Mouse (Mus musculus): ENCODE data around the gene Krt28. TPM values are rescaled to one million over a fixed set of nuclear protein-coding genes. Genes with fewer than 3 reads are reported as not detected.

The Krt28 gene
- polyA plus RNA-seq, 1 experiment from 2014 or later, result not detected

DNA sequence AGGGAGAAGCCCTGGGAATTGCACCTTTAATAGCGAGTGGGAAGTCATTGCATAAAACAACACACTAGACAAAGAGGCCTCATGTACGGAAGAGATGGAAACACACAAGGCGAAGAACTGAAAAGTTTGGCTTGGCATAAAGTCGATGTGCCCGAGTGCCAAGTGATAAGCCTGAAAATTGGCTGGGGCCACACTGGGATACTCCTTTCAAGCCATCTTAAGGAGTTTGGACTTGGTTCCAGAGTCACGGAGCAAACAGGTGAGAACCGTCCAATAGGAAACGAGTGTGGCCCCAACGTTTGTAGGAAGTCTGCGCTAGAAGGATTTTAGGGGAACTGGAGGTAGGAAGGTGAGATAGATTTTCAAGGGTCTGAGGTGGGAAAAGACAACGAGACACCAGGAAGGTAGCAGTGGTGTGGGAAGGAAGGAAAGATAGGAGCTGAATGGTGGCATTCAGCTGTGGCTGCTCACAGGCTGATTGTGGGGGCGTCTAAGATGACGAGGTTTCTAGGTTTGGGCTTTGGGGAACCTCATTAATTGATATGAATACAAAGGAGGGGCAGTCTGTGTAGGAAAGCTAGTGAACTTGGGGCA lies 25.4 kb upstream of the Krt28 start:
- H3K27me3 ChIP-seq (ENCODE audit: control insufficient read depth, insufficient read depth, low read length), result peaks cover 23% of the 10 kb centered on the region; the same call in 1 of the 2 replicates
- WGBS, result 77% methylated on average over 13 of the region's 13 CpGs
- no peak overlapping the region for H3K9ac ChIP-seq (ENCODE audit: low read length)
- no peak overlapping the region for H3K27ac ChIP-seq (replicated peaks in 1 of 2; ENCODE audit: control insufficient read depth in 1 of 2, insufficient read depth in 1 of 2, low read depth in 2 of 2, low read length in 2 of 2)
- H3K9me3 ChIP-seq (ENCODE audit: control insufficient read depth, low read length), result no peaks in the 10 kb centered on the region
- no peak overlapping the region for H3K4me3 ChIP-seq (ENCODE audit: control insufficient read depth in 1 of 2, insufficient read depth in 1 of 2, low read depth in 1 of 2, low read length in 2 of 2)
- H3K36me3 ChIP-seq (ENCODE audit: control insufficient read depth, insufficient read depth, low read length), result no peaks in the 10 kb centered on the region
- H3K4me1 ChIP-seq (ENCODE audit: control insufficient read depth in 2 of 2, insufficient read depth in 2 of 2, low read length in 2 of 2), result no peaks in the 10 kb centered on the region
- ATAC-seq (ENCODE audit: insufficient number of reproducible peaks, insufficient read depth, low FRiP score, low read depth), result no peak
- H3K4me2 ChIP-seq (ENCODE audit: low read length), result no peak overlapping the region

DNA sequence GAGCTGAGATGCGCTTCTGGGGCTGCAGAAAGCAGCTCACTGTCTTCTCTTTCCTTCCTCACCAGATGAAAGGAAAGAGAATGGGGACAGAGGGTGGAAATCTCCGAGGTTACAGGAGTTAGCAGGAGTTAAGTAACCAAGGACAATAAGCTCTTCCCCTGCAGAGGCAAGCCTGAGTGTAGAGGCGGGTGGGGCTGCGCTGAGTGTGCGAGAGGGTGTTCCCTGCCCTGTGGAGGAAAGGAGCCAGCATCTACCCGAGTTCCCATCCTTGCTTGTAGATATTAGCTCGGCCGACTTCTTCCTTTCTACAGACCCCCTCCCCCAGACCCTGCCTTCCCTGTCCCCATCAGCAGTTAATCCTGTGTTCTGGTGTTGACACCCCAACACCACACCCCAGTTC lies 24.1 kb upstream of the Krt28 start:
- no peak overlapping the region for H3K4me3 ChIP-seq (ENCODE audit: control insufficient read depth in 1 of 2, insufficient read depth in 1 of 2, low read depth in 1 of 2, low read length in 2 of 2)
- 51% methylated on average over 8 of the region's 8 CpGs for WGBS
- H3K4me1 ChIP-seq (ENCODE audit: control insufficient read depth in 2 of 2, insufficient read depth in 2 of 2, low read length in 2 of 2), result no peaks in the 10 kb centered on the region
- H3K4me2 ChIP-seq (ENCODE audit: low read length), result no peak overlapping the region
- ATAC-seq (ENCODE audit: insufficient number of reproducible peaks, insufficient read depth, low FRiP score, low read depth), result no peak
- H3K36me3 ChIP-seq (ENCODE audit: control insufficient read depth, insufficient read depth, low read length), result no peaks in the 10 kb centered on the region
- H3K9me3 ChIP-seq (ENCODE audit: control insufficient read depth, low read length), result no peaks in the 10 kb centered on the region
- H3K27me3 ChIP-seq (ENCODE audit: control insufficient read depth, insufficient read depth, low read length), result peaks cover 23% of the 10 kb centered on the region; the same call in 1 of the 2 replicates
- no peak overlapping the region for H3K9ac ChIP-seq (ENCODE audit: low read length)
- no peak overlapping the region for H3K27ac ChIP-seq (replicated peaks in 1 of 2; ENCODE audit: control insufficient read depth in 1 of 2, insufficient read depth in 1 of 2, low read depth in 2 of 2, low read length in 2 of 2)

DNA sequence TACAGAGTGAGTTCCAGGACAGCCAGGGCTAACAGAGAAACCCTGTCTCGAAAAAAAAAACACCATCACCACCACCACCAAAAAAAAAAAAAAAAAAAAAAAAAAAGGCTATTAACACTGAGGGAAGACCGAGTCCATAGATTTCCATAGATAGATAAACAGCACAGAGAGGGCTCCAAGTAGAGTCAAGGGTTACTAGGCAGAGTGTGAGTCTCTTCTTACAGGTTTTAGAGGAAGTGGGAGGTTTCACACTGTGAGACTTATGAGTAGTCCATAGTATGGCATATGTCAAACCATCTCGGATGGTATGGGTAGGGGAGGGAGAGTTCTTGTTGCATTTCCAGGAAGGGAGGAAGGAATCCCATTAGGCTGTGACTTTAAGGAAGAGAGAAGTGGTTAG lies 23.4 kb upstream of the Krt28 start:
- H3K27me3 ChIP-seq (ENCODE audit: control insufficient read depth, insufficient read depth, low read length), result peaks cover 23% of the 10 kb centered on the region; the same call in 1 of the 2 replicates
- H3K27ac ChIP-seq (replicated peaks in 1 of 2; ENCODE audit: control insufficient read depth in 1 of 2, insufficient read depth in 1 of 2, low read depth in 2 of 2, low read length in 2 of 2), result no peak overlapping the region
- H3K4me3 ChIP-seq (ENCODE audit: control insufficient read depth in 1 of 2, insufficient read depth in 1 of 2, low read depth in 1 of 2, low read length in 2 of 2), result no peak overlapping the region
- ATAC-seq (ENCODE audit: insufficient number of reproducible peaks, insufficient read depth, low FRiP score, low read depth), result no peak
- H3K9ac ChIP-seq (ENCODE audit: low read length), result no peak overlapping the region
- no peaks in the 10 kb centered on the region for H3K4me1 ChIP-seq (ENCODE audit: control insufficient read depth in 2 of 2, insufficient read depth in 2 of 2, low read length in 2 of 2)
- 60% methylated on average over 3 of the region's 3 CpGs for WGBS
- no peak overlapping the region for H3K4me2 ChIP-seq (ENCODE audit: low read length)
- no peaks in the 10 kb centered on the region for H3K9me3 ChIP-seq (ENCODE audit: control insufficient read depth, low read length)
- no peaks in the 10 kb centered on the region for H3K36me3 ChIP-seq (ENCODE audit: control insufficient read depth, insufficient read depth, low read length)

DNA sequence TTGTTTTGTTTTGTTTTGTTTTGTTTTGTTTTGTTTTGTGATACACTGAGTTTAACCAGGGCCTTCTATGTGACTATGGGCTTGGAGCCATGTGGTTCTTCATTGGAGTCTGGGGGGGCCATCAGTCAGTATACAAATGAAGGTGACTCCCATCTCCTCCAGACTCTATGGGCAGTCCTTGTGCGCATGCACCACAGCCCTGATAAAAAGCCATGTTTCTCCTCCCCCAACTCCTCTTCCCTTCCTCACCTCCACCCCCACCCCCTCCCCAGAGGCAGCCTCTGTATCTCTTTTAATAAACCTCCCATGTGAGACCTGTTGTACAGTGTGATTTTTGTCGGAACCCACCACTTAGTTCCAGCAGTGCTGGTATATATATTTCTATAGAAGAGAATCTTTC lies 22.0 kb upstream of the Krt28 start:
- H3K27ac ChIP-seq (replicated peaks in 1 of 2; ENCODE audit: control insufficient read depth in 1 of 2, insufficient read depth in 1 of 2, low read depth in 2 of 2, low read length in 2 of 2), result no peak overlapping the region
- 81% methylated on average over 2 of the region's 2 CpGs for WGBS
- ATAC-seq (ENCODE audit: insufficient number of reproducible peaks, insufficient read depth, low FRiP score, low read depth), result no peak
- H3K4me3 ChIP-seq (ENCODE audit: control insufficient read depth in 1 of 2, insufficient read depth in 1 of 2, low read depth in 1 of 2, low read length in 2 of 2), result no peak overlapping the region
- no peak overlapping the region for H3K4me2 ChIP-seq (ENCODE audit: low read length)
- H3K9ac ChIP-seq (ENCODE audit: low read length), result no peak overlapping the region
- H3K9me3 ChIP-seq (ENCODE audit: control insufficient read depth, low read length), result no peaks in the 10 kb centered on the region
- no peaks in the 10 kb centered on the region for H3K4me1 ChIP-seq (ENCODE audit: control insufficient read depth in 2 of 2, insufficient read depth in 2 of 2, low read length in 2 of 2)
- peaks cover 21% of the 10 kb centered on the region; the same call in 1 of the 2 replicates for H3K27me3 ChIP-seq (ENCODE audit: control insufficient read depth, insufficient read depth, low read length)
- no peaks in the 10 kb centered on the region for H3K36me3 ChIP-seq (ENCODE audit: control insufficient read depth, insufficient read depth, low read length)

DNA sequence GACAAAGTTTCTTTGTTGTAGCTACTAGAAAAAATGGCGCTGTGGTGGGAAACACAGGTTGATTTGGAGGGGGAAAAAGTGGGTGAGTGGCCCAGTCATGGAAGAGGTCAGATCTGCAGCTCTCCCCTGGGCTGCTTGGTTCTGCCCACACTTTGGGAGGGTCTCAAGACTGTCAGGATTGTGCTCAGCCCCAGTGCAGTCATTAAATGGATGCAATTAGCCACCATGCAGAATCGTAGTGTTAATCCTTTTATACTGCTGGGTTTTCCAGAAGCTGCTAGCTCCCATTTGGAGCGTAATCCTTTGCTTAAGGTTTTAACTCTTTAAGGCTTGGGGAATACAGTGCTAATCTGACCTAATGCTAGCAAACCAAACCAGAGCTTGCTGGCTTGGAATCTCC lies 21.3 kb upstream of the Krt28 start:
- no peak for ATAC-seq (ENCODE audit: insufficient number of reproducible peaks, insufficient read depth, low FRiP score, low read depth)
- no peak overlapping the region for H3K4me3 ChIP-seq (ENCODE audit: control insufficient read depth in 1 of 2, insufficient read depth in 1 of 2, low read depth in 1 of 2, low read length in 2 of 2)
- H3K27ac ChIP-seq (replicated peaks in 1 of 2; ENCODE audit: control insufficient read depth in 1 of 2, insufficient read depth in 1 of 2, low read depth in 2 of 2, low read length in 2 of 2), result no peak overlapping the region
- WGBS, result 41% methylated on average over 3 of the region's 3 CpGs
- H3K27me3 ChIP-seq (ENCODE audit: control insufficient read depth, insufficient read depth, low read length), result peaks cover 18% of the 10 kb centered on the region; the same call in 1 of the 2 replicates
- H3K36me3 ChIP-seq (ENCODE audit: control insufficient read depth, insufficient read depth, low read length), result no peaks in the 10 kb centered on the region
- no peak overlapping the region for H3K9ac ChIP-seq (ENCODE audit: low read length)
- no peaks in the 10 kb centered on the region for H3K9me3 ChIP-seq (ENCODE audit: control insufficient read depth, low read length)
- no peak overlapping the region for H3K4me2 ChIP-seq (ENCODE audit: low read length)
- no peaks in the 10 kb centered on the region for H3K4me1 ChIP-seq (ENCODE audit: control insufficient read depth in 2 of 2, insufficient read depth in 2 of 2, low read length in 2 of 2)

DNA sequence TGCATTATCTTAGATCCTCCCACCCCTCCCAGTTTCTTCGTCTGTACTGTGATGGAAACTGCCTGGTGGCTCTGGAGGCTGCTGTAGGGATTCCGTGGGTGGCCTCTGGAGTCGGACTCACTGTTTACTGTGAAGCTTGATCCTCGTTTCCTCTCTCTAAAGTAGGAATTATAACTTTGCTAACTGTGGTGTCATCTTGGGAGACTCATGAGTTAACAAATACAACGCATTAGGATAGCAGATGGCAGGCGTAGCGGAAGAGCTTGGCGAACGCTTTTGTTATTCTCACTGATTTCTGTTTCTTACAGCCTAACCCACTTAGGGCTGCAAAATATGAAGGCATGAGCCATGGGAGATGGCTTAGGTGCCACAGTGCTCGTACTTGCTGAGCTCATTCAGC lies 17.8 kb upstream of the Krt28 start:
- Histone ChIP-seq H3K36me3 (ENCODE audit: control insufficient read depth, insufficient read depth, low read length) (no peaks in the 10 kb centered on the region), H3K27ac (replicated peaks in 1 of 2; ENCODE audit: control insufficient read depth in 1 of 2, insufficient read depth in 1 of 2, low read depth in 2 of 2, low read length in 2 of 2) (no peak overlapping the region), H3K4me3 (ENCODE audit: control insufficient read depth in 1 of 2, insufficient read depth in 1 of 2, low read depth in 1 of 2, low read length in 2 of 2) (no peak overlapping the region), H3K4me1 (ENCODE audit: control insufficient read depth in 2 of 2, insufficient read depth in 2 of 2, low read length in 2 of 2) (no peaks in the 10 kb centered on the region), H3K27me3 (ENCODE audit: control insufficient read depth, insufficient read depth, low read length) (peaks cover 6% of the 10 kb centered on the region; the same call in 1 of the 2 replicates), H3K9me3 (ENCODE audit: control insufficient read depth, low read length) (no peaks in the 10 kb centered on the region), H3K9ac (ENCODE audit: low read length) (no peak overlapping the region), H3K4me2 (ENCODE audit: low read length) (no peak overlapping the region)
- 83% methylated on average over 10 of the region's 10 CpGs for WGBS
- ATAC-seq (ENCODE audit: insufficient number of reproducible peaks, insufficient read depth, low FRiP score, low read depth), result no peak

DNA sequence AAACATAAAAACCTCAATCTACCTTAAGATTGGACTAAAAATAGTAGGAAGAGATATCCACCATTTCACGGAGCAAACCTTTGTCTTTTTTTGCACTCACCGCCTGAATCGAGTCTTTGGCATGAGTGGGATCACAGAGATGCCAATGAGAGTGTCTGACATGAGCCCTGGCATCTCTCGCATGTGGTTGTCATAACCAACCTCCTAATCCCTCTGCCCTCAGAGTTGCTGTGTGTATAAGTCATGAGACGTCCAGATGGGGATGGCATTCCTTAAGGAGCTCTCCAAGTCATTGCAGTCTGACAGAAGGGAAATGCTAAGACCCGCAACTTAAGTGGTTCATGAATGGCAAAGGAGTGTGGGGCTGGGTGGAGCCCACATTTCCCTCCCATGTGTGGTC lies 16.7 kb upstream of the Krt28 start:
- Histone ChIP-seq H3K9me3 (ENCODE audit: control insufficient read depth, low read length) (no peaks in the 10 kb centered on the region), H3K4me1 (ENCODE audit: control insufficient read depth in 2 of 2, insufficient read depth in 2 of 2, low read length in 2 of 2) (no peaks in the 10 kb centered on the region), H3K27ac (replicated peaks in 1 of 2; ENCODE audit: control insufficient read depth in 1 of 2, insufficient read depth in 1 of 2, low read depth in 2 of 2, low read length in 2 of 2) (no peak overlapping the region), H3K36me3 (ENCODE audit: control insufficient read depth, insufficient read depth, low read length) (no peaks in the 10 kb centered on the region), H3K27me3 (ENCODE audit: control insufficient read depth, insufficient read depth, low read length) (no peaks in the 10 kb centered on the region; the same call in 1 of the 2 replicates), H3K4me2 (ENCODE audit: low read length) (no peak overlapping the region), H3K9ac (ENCODE audit: low read length) (no peak overlapping the region), H3K4me3 (ENCODE audit: control insufficient read depth in 1 of 2, insufficient read depth in 1 of 2, low read depth in 1 of 2, low read length in 2 of 2) (no peak overlapping the region)
- 70% methylated on average over 6 of the region's 6 CpGs for WGBS
- no peak for ATAC-seq (ENCODE audit: insufficient number of reproducible peaks, insufficient read depth, low FRiP score, low read depth)

DNA sequence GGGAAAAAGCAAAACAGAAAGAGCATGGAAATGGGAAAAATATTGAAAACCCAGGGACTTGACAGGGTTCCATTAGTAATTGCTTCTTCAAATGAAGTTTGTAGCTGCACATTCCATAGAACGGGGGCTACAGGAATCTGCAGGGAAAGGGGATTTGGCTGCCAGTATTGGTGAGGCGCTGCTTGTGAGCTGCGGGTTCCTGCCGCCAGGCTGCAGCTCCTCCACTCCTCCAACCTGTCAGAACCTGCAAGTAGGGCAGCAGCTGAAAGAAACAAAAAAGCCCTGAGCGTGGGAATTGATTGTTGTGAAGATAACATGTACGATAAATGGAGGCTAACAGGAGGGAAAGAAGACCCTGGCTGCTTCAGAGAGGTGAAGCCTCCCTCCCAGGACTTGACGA lies 16.2 kb upstream of the Krt28 start:
- WGBS, result 55% methylated on average over 7 of the region's 7 CpGs
- ATAC-seq (ENCODE audit: insufficient number of reproducible peaks, insufficient read depth, low FRiP score, low read depth), result no peak
- Histone ChIP-seq H3K4me1 (ENCODE audit: control insufficient read depth in 2 of 2, insufficient read depth in 2 of 2, low read length in 2 of 2) (no peaks in the 10 kb centered on the region), H3K27ac (replicated peaks in 1 of 2; ENCODE audit: control insufficient read depth in 1 of 2, insufficient read depth in 1 of 2, low read depth in 2 of 2, low read length in 2 of 2) (no peak overlapping the region), H3K27me3 (ENCODE audit: control insufficient read depth, insufficient read depth, low read length) (no peaks in the 10 kb centered on the region; the same call in 1 of the 2 replicates), H3K36me3 (ENCODE audit: control insufficient read depth, insufficient read depth, low read length) (no peaks in the 10 kb centered on the region), H3K4me2 (ENCODE audit: low read length) (no peak overlapping the region), H3K9ac (ENCODE audit: low read length) (no peak overlapping the region), H3K4me3 (ENCODE audit: control insufficient read depth in 1 of 2, insufficient read depth in 1 of 2, low read depth in 1 of 2, low read length in 2 of 2) (no peak overlapping the region), H3K9me3 (ENCODE audit: control insufficient read depth, low read length) (no peaks in the 10 kb centered on the region)
